Mouse (Mus musculus) stomach, postnatal 0 days (tissue): ENCODE measurements around the gene St3gal3. TPM values are rescaled to one million over a fixed set of nuclear protein-coding genes. Genes with fewer than 3 reads are reported as not detected.

Experiments used
- ATAC-seq: fragments of 200-750 bp; cut with Nextera tagmentation; 2 replicates; pipeline ENCODE4 v1.8.0; 2017; ENCODE audit not compliant: low FRiP score, low TSS enrichment
- DNase-seq: peaks from one replicate; pipeline ENCODE4 v3.0.0-alpha.2; 2016; ENCODE audit warnings: low spot score
- H3K27ac ChIP-seq: fragments of 300-500 bp; sonication (generic); replicated peaks from 2 replicates; pipeline ENCODE4 v1.5.1; 2014; ENCODE audit warnings: mild to moderate bottlenecking, control low read depth
- H3K27me3 ChIP-seq: fragments of 300-500 bp; sonication (generic); 2 replicates; pipeline ENCODE4 v1.6.1; 2014; ENCODE audit warnings: low read length; ENCODE audit not compliant: control insufficient read depth, insufficient read depth
- H3K36me3 ChIP-seq: fragments of 300-500 bp; sonication (generic); 2 replicates; pipeline ENCODE4 v1.6.1; 2014; ENCODE audit warnings: low read length, mixed read lengths; ENCODE audit not compliant: control insufficient read depth, insufficient read depth
- H3K4me1 ChIP-seq: fragments of 300-500 bp; sonication (generic); replicated peaks from 2 replicates; pipeline ENCODE4 v1.6.1; 2014; ENCODE audit warnings: antibody characterized with exemption; ENCODE audit not compliant: control insufficient read depth, insufficient read depth
- H3K4me2 ChIP-seq: fragments of 300-500 bp; sonication (generic); replicated peaks from 2 replicates; pipeline ENCODE4 v1.6.1; 2014; ENCODE audit warnings: low read depth, mild to moderate bottlenecking, control low read depth, moderate library complexity
- H3K4me3 ChIP-seq: fragments of 300-500 bp; sonication (generic); 2 replicates; pipeline ENCODE4 v1.5.1; 2014; ENCODE audit warnings: low read depth, low read length, control low read depth
- H3K9ac ChIP-seq: fragments of 300-500 bp; sonication (generic); 2 replicates; pipeline ENCODE4 v1.6.1; 2014; ENCODE audit warnings: mild to moderate bottlenecking, low read length, control low read depth, mixed read lengths
- H3K9me3 ChIP-seq: fragments of 300-500 bp; sonication (generic); 2 replicates; pipeline ENCODE4 v1.6.1; 2016; ENCODE audit warnings: low read length; ENCODE audit not compliant: control insufficient read depth
- CTCF ChIP-seq: IDR thresholded peaks from 2 replicates; pipeline ENCODE4 v1.5.1; 2016; ENCODE audit warnings: antibody characterized with exemption, low read depth, mild to moderate bottlenecking, moderate library complexity
- EP300 ChIP-seq: optimal IDR thresholded peaks from 2 replicates; pipeline ENCODE3; 2016; ENCODE audit warnings: antibody characterized with exemption
- WGBS: fragments of 180-500 bp; shearing (Covaris S2); extraction: QIAGEN DNeasy Blood & Tissue Kit; methylation state at CpG from one replicate; pipeline ENCODE4 v1.1.7; 2014; 5-methylcytosine and 5-hydroxymethylcytosine counted together
- polyA plus RNA-seq: library from polyadenylated mRNA; unstranded; fragments of >200 nt; fragmentation: Nextera tagmentation; extraction: Ambion mirVana; gene quantifications from 2 replicates; pipeline ENCODE4 v1.2.1, GENCODE M21; 2015

The St3gal3 gene
- polyA plus RNA-seq, 1 experiment from 2014 or later, result 3.2 TPM

- TF ChIP-seq CTCF (no peak), EP300 (no peak)
- Histone ChIP-seq H3K27me3 (no peaks in the 10 kb centered on the region), H3K9ac (no peak overlapping the region), H3K27ac (no peak overlapping the region), H3K4me1 (peaks cover 16% of the 10 kb centered on the region), H3K9me3 (no peaks in the 10 kb centered on the region), H3K4me2 (no peak overlapping the region), H3K36me3 (no peaks in the 10 kb centered on the region), H3K4me3 (no peak overlapping the region)
- DNase-seq, result no peak
- 65% methylated on average over 7 of the region's 7 CpGs for WGBS
- ATAC-seq, result no peak
Observed at GRCm38 (mm10) chr4:117999951-118000350, 134.8 kb downstream of the St3gal3 start.

- WGBS, result 10% methylated on average over 20 of the region's 20 CpGs
- DNase-seq, result peak; percentile 87
- no peak overlapping the region for H3K4me3 ChIP-seq
- H3K4me2 ChIP-seq, result peak overlapping the region; percentile 34
- TF ChIP-seq EP300 (no peak), CTCF (peak; percentile 50)
- H3K36me3 ChIP-seq, result no peaks in the 10 kb centered on the region
- peaks cover 16% of the 10 kb centered on the region for H3K4me1 ChIP-seq
- H3K27me3 ChIP-seq, result no peaks in the 10 kb centered on the region
- H3K9me3 ChIP-seq, result no peaks in the 10 kb centered on the region
- peak overlapping the region; percentile 49; the same call in 1 of the 2 replicates for H3K27ac ChIP-seq
- H3K9ac ChIP-seq, result no peak overlapping the region
- ATAC-seq, result peak; percentile 82
Observed at GRCm38 (mm10) chr4:117997381-117998269, 137.1 kb downstream of the St3gal3 start.

GRCm38 (mm10) chr4:117996701-117997100, 138.0 kb downstream of the St3gal3 start:
- 83% methylated on average over 5 of the region's 5 CpGs for WGBS
- H3K9me3 ChIP-seq, result no peaks in the 10 kb centered on the region
- H3K4me3 ChIP-seq, result no peak overlapping the region
- peaks cover 16% of the 10 kb centered on the region for H3K4me1 ChIP-seq
- no peaks in the 10 kb centered on the region for H3K36me3 ChIP-seq
- DNase-seq (no peak), ATAC-seq (no peak)
- no peak overlapping the region for H3K27ac ChIP-seq
- no peak for TF ChIP-seq EP300
- no peak for TF ChIP-seq CTCF
- H3K9ac ChIP-seq, result no peak overlapping the region
- no peak overlapping the region for H3K4me2 ChIP-seq
- H3K27me3 ChIP-seq, result no peaks in the 10 kb centered on the region

GRCm38 (mm10) chr4:117995461-117995860, 139.3 kb downstream of the St3gal3 start:
- no peak for ATAC-seq
- TF ChIP-seq CTCF (no peak), EP300 (no peak)
- no peak overlapping the region for H3K27ac ChIP-seq
- H3K36me3 ChIP-seq, result no peaks in the 10 kb centered on the region
- H3K4me3 ChIP-seq, result no peak overlapping the region
- no peak overlapping the region for H3K9ac ChIP-seq
- H3K9me3 ChIP-seq, result no peaks in the 10 kb centered on the region
- 76% methylated on average over 1 of the region's 1 CpGs for WGBS
- no peak for DNase-seq
- no peaks in the 10 kb centered on the region for H3K27me3 ChIP-seq
- no peak overlapping the region for H3K4me2 ChIP-seq
- H3K4me1 ChIP-seq, result peaks cover 15% of the 10 kb centered on the region

GRCm38 (mm10) chr4:117993421-117993820, 141.3 kb downstream of the St3gal3 start:
- no peak overlapping the region for H3K27ac ChIP-seq
- no peak overlapping the region for H3K9ac ChIP-seq
- no peak for ATAC-seq
- no peak overlapping the region for H3K4me2 ChIP-seq
- 59% methylated on average over 2 of the region's 2 CpGs for WGBS
- peaks cover 13% of the 10 kb centered on the region for H3K4me1 ChIP-seq
- TF ChIP-seq EP300 (no peak), CTCF (no peak)
- no peak overlapping the region for H3K4me3 ChIP-seq
- no peaks in the 10 kb centered on the region for H3K27me3 ChIP-seq
- no peaks in the 10 kb centered on the region for H3K9me3 ChIP-seq
- H3K36me3 ChIP-seq, result no peaks in the 10 kb centered on the region
- no peak for DNase-seq

- no peak for ATAC-seq
- H3K4me3 ChIP-seq, result no peak overlapping the region
- no peaks in the 10 kb centered on the region for H3K9me3 ChIP-seq
- WGBS, result 74% methylated on average over 7 of the region's 7 CpGs
- no peak overlapping the region for H3K27ac ChIP-seq
- peaks cover 12% of the 10 kb centered on the region for H3K4me1 ChIP-seq
- H3K36me3 ChIP-seq, result no peaks in the 10 kb centered on the region
- peak; percentile 56 for TF ChIP-seq CTCF
- no peak for TF ChIP-seq EP300
- no peak for DNase-seq
- H3K4me2 ChIP-seq, result no peak overlapping the region
- H3K9ac ChIP-seq, result no peak overlapping the region
- no peaks in the 10 kb centered on the region for H3K27me3 ChIP-seq
Observed at GRCm38 (mm10) chr4:117992872-117993271, 141.8 kb downstream of the St3gal3 start.
